Mouse (Mus musculus) hindbrain, embryonic 10.5 days (tissue): ENCODE data around the gene Aldh16a1. TPM values are rescaled to one million over a fixed set of nuclear protein-coding genes. Genes with fewer than 3 reads are reported as not detected.
A peak's percentile ranks its signal among the peaks of the same experiment; 100 is the strongest.
"Not testable (repeated sequence)": the region's sequence is repeated elsewhere in the genome, so short reads cannot be mapped to it uniquely, and the experiment has no call there.

ENCODE experiments used
- DNase-seq: peaks from one replicate; pipeline ENCODE4 v3.0.0-alpha.2; 2017; ENCODE audit warnings: low spot score
- H3K27ac ChIP-seq: fragments of 300-500 bp; sonication (generic); 2 replicates; pipeline ENCODE4 v1.5.1; 2016; ENCODE audit warnings: mild to moderate bottlenecking, moderate library complexity
- H3K27me3 ChIP-seq: fragments of 300-500 bp; sonication (generic); 2 replicates; pipeline ENCODE4 v1.6.1; 2016; ENCODE audit warnings: mild to moderate bottlenecking; ENCODE audit not compliant: poor library complexity, insufficient read depth, severe bottlenecking
- H3K36me3 ChIP-seq: fragments of 300-500 bp; sonication (generic); 2 replicates; pipeline ENCODE4 v1.6.1; 2016; ENCODE audit warnings: mild to moderate bottlenecking, moderate library complexity
- H3K4me1 ChIP-seq: fragments of 300-500 bp; sonication (generic); replicated peaks from 2 replicates; pipeline ENCODE4 v1.6.1; 2016; ENCODE audit warnings: mild to moderate bottlenecking
- H3K4me3 ChIP-seq: fragments of 300-500 bp; sonication (generic); 2 replicates; pipeline ENCODE4 v1.5.1; 2016; ENCODE audit warnings: mild to moderate bottlenecking, moderate library complexity
- H3K9me3 ChIP-seq: fragments of 300-500 bp; sonication (generic); 2 replicates; pipeline ENCODE4 v1.6.1; 2016; ENCODE audit warnings: mild to moderate bottlenecking, moderate library complexity
- WGBS: fragments of 180-500 bp; shearing (Covaris S2); methylation state at CpG from one replicate; pipeline ENCODE4 v1.1.7; 2016; 5-methylcytosine and 5-hydroxymethylcytosine counted together
- polyA plus RNA-seq: library from polyadenylated mRNA; unstranded; fragments of >200 nt; fragmentation: Nextera tagmentation; extraction: Ambion mirVana; gene quantifications from 2 replicates; pipeline ENCODE4 v1.2.1, GENCODE M21; 2016

The Aldh16a1 gene
- polyA plus RNA-seq, 1 experiment from 2014 or later = 54.5 TPM

DNA sequence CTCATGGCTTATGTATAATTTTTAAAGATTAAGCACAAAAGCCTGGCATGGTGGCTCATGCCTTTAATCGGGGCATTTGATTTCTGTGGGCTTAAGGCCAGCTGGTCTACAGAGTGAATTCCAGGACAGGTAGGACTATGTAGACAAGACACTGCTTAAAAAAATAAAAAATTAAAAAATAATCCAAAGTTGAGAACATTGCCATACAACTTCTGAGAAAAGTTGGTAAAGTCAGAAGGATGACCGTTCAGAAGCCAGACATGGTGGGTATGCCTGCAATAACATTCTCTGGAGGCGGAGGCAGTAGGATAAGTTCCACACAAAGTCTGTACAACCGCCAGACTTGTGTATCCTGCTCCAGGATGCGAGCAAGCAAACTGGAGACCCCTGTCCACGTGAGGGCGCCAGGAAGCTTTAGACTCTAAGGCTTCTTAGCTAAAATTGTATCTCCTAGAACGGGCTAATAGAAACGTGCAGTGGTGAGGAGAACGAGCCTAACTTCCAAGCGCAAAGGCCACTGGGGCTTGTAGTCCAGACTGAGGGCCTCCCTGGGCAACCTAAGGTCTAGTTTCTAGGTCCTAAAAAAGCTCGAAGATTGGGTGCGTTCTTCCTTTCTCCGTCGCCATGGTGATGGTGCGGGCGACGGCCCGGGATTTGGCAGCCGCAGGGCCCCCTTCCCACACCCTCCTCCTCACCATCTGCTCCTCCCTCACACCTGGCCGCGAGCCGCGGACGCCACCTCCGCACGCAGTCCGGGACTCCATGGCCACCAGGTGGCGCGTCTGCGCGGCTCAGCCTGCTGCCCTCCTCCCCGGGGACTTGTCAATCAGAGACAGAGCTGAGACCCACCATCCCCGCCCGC lies 7.5 kb upstream of the Aldh16a1 start:
- Histone ChIP-seq H3K9me3 (no peaks in the 10 kb centered on the region), H3K27me3 (peaks cover 47% of the 10 kb centered on the region), H3K4me3 (peak overlapping the region; percentile 52), H3K36me3 (peaks cover 42% of the 10 kb centered on the region), H3K4me1 (peaks cover 25% of the 10 kb centered on the region), H3K27ac (peak overlapping the region; percentile 66)
- WGBS = 5% methylated on average over 35 of the region's 35 CpGs
- DNase-seq = peak; percentile 88

- DNase-seq = no peak
- H3K36me3 ChIP-seq = peaks cover 46% of the 10 kb centered on the region
- peaks cover 25% of the 10 kb centered on the region for H3K4me1 ChIP-seq
- no peak overlapping the region for H3K27ac ChIP-seq
- no peak overlapping the region for H3K4me3 ChIP-seq
- no peaks in the 10 kb centered on the region for H3K9me3 ChIP-seq
- 94% methylated on average over 3 of the region's 3 CpGs for WGBS
- H3K27me3 ChIP-seq = peaks cover 37% of the 10 kb centered on the region
Measured at GRCm38 (mm10) chr7:45160866-45161265, 6.5 kb upstream of the Aldh16a1 start.

- no peak for DNase-seq
- H3K27ac ChIP-seq = no peak overlapping the region
- 92% methylated on average over 6 of the region's 6 CpGs for WGBS
- H3K9me3 ChIP-seq = no peaks in the 10 kb centered on the region
- H3K27me3 ChIP-seq = peaks cover 32% of the 10 kb centered on the region
- H3K4me1 ChIP-seq = peaks cover 29% of the 10 kb centered on the region
- peaks cover 46% of the 10 kb centered on the region for H3K36me3 ChIP-seq
- no peak overlapping the region for H3K4me3 ChIP-seq
Measured at GRCm38 (mm10) chr7:45160316-45160800, 6.0 kb upstream of the Aldh16a1 start.

DNA sequence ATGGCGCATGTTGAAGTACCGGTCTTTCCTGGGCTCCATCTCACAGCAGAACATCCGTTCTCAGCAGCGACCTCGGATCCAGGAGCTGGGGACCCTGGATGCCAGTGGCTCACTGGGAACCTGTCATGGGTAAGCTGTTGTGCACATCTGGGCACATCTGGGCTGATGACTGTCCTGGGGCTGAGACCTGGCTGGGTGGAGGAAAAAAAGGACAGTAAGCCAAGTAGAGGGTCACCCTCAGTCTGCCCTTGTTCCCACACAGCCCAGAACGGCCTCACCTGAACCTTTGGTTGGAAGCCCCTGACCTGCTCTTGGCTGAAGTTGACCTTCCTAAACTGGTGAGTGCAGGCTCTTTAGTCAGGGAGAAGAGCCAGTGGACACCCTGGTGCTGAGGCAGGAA lies 4.6 kb upstream of the Aldh16a1 start:
- WGBS = 91% methylated on average over 6 of the region's 6 CpGs
- Histone ChIP-seq H3K27me3 (peaks cover 18% of the 10 kb centered on the region), H3K36me3 (peaks cover 46% of the 10 kb centered on the region), H3K27ac (no peak overlapping the region), H3K9me3 (no peaks in the 10 kb centered on the region), H3K4me3 (no peak overlapping the region), H3K4me1 (peaks cover 31% of the 10 kb centered on the region)
- no peak for DNase-seq

DNA sequence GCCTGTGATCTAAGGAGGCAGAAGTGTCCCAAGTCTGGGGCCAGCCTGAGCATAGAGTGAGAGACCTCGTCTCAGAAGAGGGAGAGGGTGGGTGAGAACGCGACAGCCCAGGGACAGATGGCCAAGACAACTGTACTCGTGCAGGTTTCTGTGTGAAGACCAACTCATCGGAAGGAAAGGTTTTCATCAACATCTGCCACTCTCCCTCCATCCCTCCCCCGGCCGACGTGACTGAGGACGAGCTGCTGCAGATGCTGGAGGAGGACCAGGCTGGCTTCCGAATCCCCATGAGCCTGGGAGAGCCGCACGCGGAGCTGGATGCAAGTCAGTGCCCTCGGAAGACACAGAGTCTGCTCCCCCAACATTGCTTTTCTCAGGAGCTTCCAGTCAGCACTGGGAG lies 3.1 kb upstream of the Aldh16a1 start:
- 90% methylated on average over 14 of the region's 14 CpGs for WGBS
- H3K27me3 ChIP-seq = peaks cover 3% of the 10 kb centered on the region
- no peak for DNase-seq
- H3K4me3 ChIP-seq = no peak overlapping the region
- peaks cover 46% of the 10 kb centered on the region for H3K36me3 ChIP-seq
- H3K9me3 ChIP-seq = no peaks in the 10 kb centered on the region
- peaks cover 29% of the 10 kb centered on the region for H3K4me1 ChIP-seq
- H3K27ac ChIP-seq = no peak overlapping the region

DNA sequence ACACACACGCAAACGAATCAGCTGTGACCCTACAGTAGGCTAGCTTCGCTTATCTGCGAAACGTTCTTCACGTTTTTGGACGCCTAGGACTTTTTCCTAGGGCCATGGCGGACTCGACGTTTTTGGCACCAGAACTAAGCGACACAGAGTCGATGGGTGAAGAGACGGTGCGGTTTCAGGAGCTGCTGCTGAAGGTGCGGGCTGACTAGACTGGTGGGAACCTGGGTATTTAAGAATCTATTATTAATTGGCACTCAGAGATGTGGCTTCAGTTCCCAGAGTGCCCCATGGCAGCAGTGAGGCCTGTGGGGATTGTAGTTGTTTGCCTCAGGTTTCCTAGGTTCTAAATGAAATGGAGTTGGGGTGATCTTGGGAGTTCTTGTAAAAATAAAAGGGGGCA lies 1.8 kb upstream of the Aldh16a1 start:
- no peak for DNase-seq
- no peak overlapping the region for H3K27ac ChIP-seq
- no peaks in the 10 kb centered on the region for H3K9me3 ChIP-seq
- H3K36me3 ChIP-seq = peaks cover 46% of the 10 kb centered on the region
- WGBS = 95% methylated on average over 15 of the region's 15 CpGs
- no peaks in the 10 kb centered on the region for H3K27me3 ChIP-seq
- no peak overlapping the region for H3K4me3 ChIP-seq
- peaks cover 20% of the 10 kb centered on the region for H3K4me1 ChIP-seq

GRCm38 (mm10) chr7:45155590-45155989 lies 1.2 kb upstream of the Aldh16a1 start:
- DNase-seq = no peak
- Histone ChIP-seq H3K27ac (no peak overlapping the region), H3K4me3 (no peak overlapping the region), H3K9me3 (no peaks in the 10 kb centered on the region), H3K36me3 (peaks cover 40% of the 10 kb centered on the region), H3K27me3 (no peaks in the 10 kb centered on the region), H3K4me1 (peaks cover 26% of the 10 kb centered on the region)
- WGBS = 84% methylated on average over 9 of the region's 9 CpGs

- Histone ChIP-seq H3K9me3 (no peaks in the 10 kb centered on the region), H3K36me3 (peaks cover 35% of the 10 kb centered on the region), H3K27me3 (no peaks in the 10 kb centered on the region), H3K27ac (peak overlapping the region; percentile 96), H3K4me1 (peaks cover 32% of the 10 kb centered on the region), H3K4me3 (peak overlapping the region; percentile 65)
- no peak for DNase-seq
- 79% methylated on average over 12 of the region's 12 CpGs for WGBS
Measured at GRCm38 (mm10) chr7:45154993-45155514, 670 bp upstream of the Aldh16a1 start.

DNA sequence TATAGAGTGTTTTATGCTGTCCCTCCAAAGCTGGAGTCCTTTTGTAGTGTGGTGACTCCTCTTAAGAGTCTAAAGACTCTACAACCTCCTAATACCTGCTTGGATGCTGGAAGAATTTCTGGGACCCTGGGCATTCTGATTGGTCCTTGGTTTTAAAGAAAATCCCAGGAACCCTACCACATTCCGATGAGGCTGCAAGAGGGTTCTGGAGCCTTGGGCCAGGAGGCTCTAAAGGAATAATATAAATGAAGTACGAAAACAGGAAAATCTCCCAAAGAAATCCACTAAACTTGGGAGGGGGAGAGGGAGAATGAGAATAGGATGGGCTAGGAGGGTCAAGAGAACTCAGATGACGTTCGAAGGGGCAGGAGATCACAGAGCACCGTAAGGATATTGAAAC lies 798 bp downstream of the Aldh16a1 start:
- Histone ChIP-seq H3K27ac (peak overlapping the region; percentile 96), H3K36me3 (peaks cover 21% of the 10 kb centered on the region), H3K4me1 (peaks cover 45% of the 10 kb centered on the region), H3K27me3 (no peaks in the 10 kb centered on the region), H3K9me3 (no peaks in the 10 kb centered on the region), H3K4me3 (peak overlapping the region; percentile 65)
- 6% methylated on average over 5 of the region's 5 CpGs for WGBS
- no peak for DNase-seq

DNA sequence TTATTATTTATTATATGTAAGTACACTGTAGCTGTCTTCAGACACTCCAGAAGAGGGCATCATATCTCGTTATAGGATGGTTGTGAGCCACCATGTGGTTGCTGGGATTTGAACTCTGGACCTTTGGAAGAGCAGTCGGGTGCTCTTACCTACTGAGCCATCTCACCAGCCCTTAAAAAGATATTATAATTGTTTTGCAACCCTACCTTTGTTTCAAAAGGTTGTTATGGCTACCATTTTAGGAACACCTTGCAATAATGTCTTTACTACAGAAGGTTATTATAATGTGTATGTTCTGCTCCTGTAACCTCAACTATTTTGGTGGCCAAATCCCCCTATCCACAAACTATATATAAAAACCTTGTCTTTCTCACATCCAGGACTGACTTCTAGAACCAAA lies 1.3 kb downstream of the Aldh16a1 start:
- DNase-seq, H3K9me3 ChIP-seq, H3K27me3 ChIP-seq: not testable (repeated sequence)
- Histone ChIP-seq H3K27ac (peak overlapping the region; percentile 96; the same call in 1 of the 2 replicates), H3K4me1 (peaks cover 48% of the 10 kb centered on the region), H3K36me3 (peaks cover 21% of the 10 kb centered on the region), H3K4me3 (peak overlapping the region; percentile 65; the same call in 1 of the 2 replicates)
- 91% methylated on average over 2 of the region's 2 CpGs for WGBS

- DNase-seq = no peak
- WGBS = 60% methylated on average over 11 of the region's 11 CpGs
Measured at GRCm38 (mm10) chr7:45151303-45151702, 3.1 kb downstream of the Aldh16a1 start.

GRCm38 (mm10) chr7:45150321-45150720 lies 4.1 kb downstream of the Aldh16a1 start:
- Histone ChIP-seq H3K27ac (peak overlapping the region; percentile 71), H3K4me1 (peaks cover 43% of the 10 kb centered on the region), H3K9me3 (no peaks in the 10 kb centered on the region), H3K4me3 (no peak overlapping the region), H3K27me3 (no peaks in the 10 kb centered on the region), H3K36me3 (peaks cover 33% of the 10 kb centered on the region)
- 59% methylated on average over 4 of the region's 4 CpGs for WGBS
- no peak for DNase-seq

More at GRCm38 (mm10) chr7:45151303-45151702, 3.1 kb downstream of the Aldh16a1 start:
- Histone ChIP-seq H3K27ac (0 out of 2 replicates have a peak overlapping the region, but pooled peaks have one; percentile 71), H3K27me3 (no peaks in the 10 kb centered on the region), H3K4me3 (no peak overlapping the region), H3K4me1 (peaks cover 48% of the 10 kb centered on the region), H3K9me3 (no peaks in the 10 kb centered on the region), H3K36me3 (peaks cover 23% of the 10 kb centered on the region)

DNA sequence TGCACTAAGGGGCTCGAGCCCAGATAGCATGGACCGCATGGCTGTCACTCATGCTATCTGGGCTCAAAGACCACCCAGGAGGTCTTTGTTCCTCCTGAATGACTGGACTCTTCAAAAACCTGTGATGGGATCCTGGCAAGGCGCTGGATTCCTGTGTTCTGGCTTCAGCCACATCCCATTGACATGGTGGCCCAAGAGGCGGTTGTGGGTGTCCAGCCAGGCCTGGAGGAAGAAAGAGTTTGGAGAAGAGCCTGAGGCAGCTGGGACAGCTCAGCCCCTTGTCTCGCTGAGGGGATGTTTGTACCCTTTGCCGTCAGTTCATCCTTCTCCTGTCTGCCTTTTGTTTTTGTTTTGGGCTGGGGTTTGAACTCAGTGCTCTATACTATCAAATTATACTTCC lies 4.8 kb downstream of the Aldh16a1 start:
- Histone ChIP-seq H3K4me1 (peaks cover 36% of the 10 kb centered on the region), H3K27me3 (no peaks in the 10 kb centered on the region), H3K4me3 (no peak overlapping the region; the same call in 1 of the 2 replicates), H3K27ac (peak overlapping the region; percentile 71; the same call in 1 of the 2 replicates), H3K36me3 (peaks cover 41% of the 10 kb centered on the region), H3K9me3 (no peaks in the 10 kb centered on the region)
- peak; percentile 18 for DNase-seq
- WGBS = 26% methylated on average over 6 of the region's 6 CpGs
